Mouse (Mus musculus) midbrain, embryonic 12.5 days (tissue): Measurements from ENCODE around the gene Mrpl55. TPM values are rescaled to one million over a fixed set of nuclear protein-coding genes. Genes with fewer than 3 reads are reported as not detected.
"Not testable (repeated sequence)": the region's sequence is repeated elsewhere in the genome, so short reads cannot be mapped to it uniquely, and the experiment has no call there.

ENCODE experiments used
- ATAC-seq: fragments of 200-750 bp; cut with Nextera tagmentation; 2 replicates; pipeline ENCODE4 v1.8.0; 2017; ENCODE audit warnings: low read depth, moderate TSS enrichment, moderate library complexity; ENCODE audit not compliant: low FRiP score
- H3K27ac ChIP-seq: fragments of 300-500 bp; sonication (generic); replicated peaks from 2 replicates; pipeline ENCODE4 v1.5.1; 2016; ENCODE audit warnings: mild to moderate bottlenecking
- H3K27me3 ChIP-seq: fragments of 300-500 bp; sonication (generic); 2 replicates; pipeline ENCODE4 v1.6.1; 2016; ENCODE audit warnings: mild to moderate bottlenecking
- H3K36me3 ChIP-seq: fragments of 300-500 bp; sonication (generic); 2 replicates; pipeline ENCODE4 v1.6.1; 2016
- H3K4me1 ChIP-seq: fragments of 300-500 bp; sonication (generic); 2 replicates; pipeline ENCODE4 v1.6.1; 2016
- H3K4me2 ChIP-seq: fragments of 300-500 bp; sonication (generic); replicated peaks from 2 replicates; pipeline ENCODE4 v1.6.1; 2016; ENCODE audit warnings: mild to moderate bottlenecking, moderate library complexity
- H3K4me3 ChIP-seq: fragments of 300-500 bp; sonication (generic); 2 replicates; pipeline ENCODE4 v1.5.1; 2016; ENCODE audit warnings: mild to moderate bottlenecking
- H3K9ac ChIP-seq: fragments of 300-500 bp; sonication (generic); replicated peaks from 2 replicates; pipeline ENCODE4 v1.6.1; 2016; ENCODE audit warnings: mild to moderate bottlenecking, moderate library complexity
- H3K9me3 ChIP-seq: fragments of 300-500 bp; sonication (generic); 2 replicates; pipeline ENCODE4 v1.6.1; 2016; ENCODE audit warnings: mild to moderate bottlenecking
- WGBS: fragments of 180-500 bp; shearing (Covaris S2); methylation state at CpG from one replicate; pipeline ENCODE4 v1.1.7; 2016; 5-methylcytosine and 5-hydroxymethylcytosine counted together
- polyA plus RNA-seq: library from polyadenylated mRNA; unstranded; fragments of >200 nt; fragmentation: Nextera tagmentation; extraction: Ambion mirVana; gene quantifications from 2 replicates; pipeline ENCODE4 v1.2.1, GENCODE M21; 2016

Gene Mrpl55
- polyA plus RNA-seq, 1 experiment from 2014 or later, result 84.3 TPM

GRCm38 (mm10) chr11:59201216-59202002 lies 877 bp upstream of the Mrpl55 start:
- ATAC-seq, result 0 out of 2 replicates have a peak, but pooled peaks have one; percentile 3
- H3K4me2 ChIP-seq, result peak overlapping the region; percentile 76
- peak overlapping the region; percentile 78 for H3K4me3 ChIP-seq
- no peak overlapping the region for H3K27ac ChIP-seq
- WGBS, result 34% methylated on average over 16 of the region's 16 CpGs
- H3K27me3 ChIP-seq, result no peaks in the 10 kb centered on the region
- H3K9me3 ChIP-seq, result no peaks in the 10 kb centered on the region
- H3K36me3 ChIP-seq, result peaks cover 21% of the 10 kb centered on the region
- peak overlapping the region; percentile 78 for H3K9ac ChIP-seq
- peaks cover 14% of the 10 kb centered on the region for H3K4me1 ChIP-seq

GRCm38 (mm10) chr11:59208153-59208831 lies 6.0 kb downstream of the Mrpl55 start, which contains the start of gene 2310033P09Rik:
Gene 2310033P09Rik, plus strand, starts transcription at chr11:59208321.
- no peaks in the 10 kb centered on the region for H3K27me3 ChIP-seq
- no peaks in the 10 kb centered on the region for H3K9me3 ChIP-seq
- H3K27ac ChIP-seq, result peak within 1 kb of the TSS; percentile 88
- peak within 1 kb of the TSS; percentile 86 for H3K9ac ChIP-seq
- WGBS, result under 1% methylated on average over 66 of the region's 67 CpGs
- H3K4me1 ChIP-seq, result peaks cover 28% of the 10 kb centered on the region
- H3K4me2 ChIP-seq, result peak within 1 kb of the TSS; percentile 93
- ATAC-seq, result peak; percentile 87
- peak within 1 kb of the TSS; percentile 96 for H3K4me3 ChIP-seq
- peaks cover 68% of the 10 kb centered on the region for H3K36me3 ChIP-seq

GRCm38 (mm10) chr11:59209003-59209441 lies 6.7 kb downstream of the Mrpl55 start:
- Histone ChIP-seq H3K4me2 (peak overlapping the region; percentile 93), H3K4me1 (peaks cover 28% of the 10 kb centered on the region), H3K9me3 (no peaks in the 10 kb centered on the region), H3K4me3 (peak overlapping the region; percentile 96), H3K27ac (peak overlapping the region; percentile 88), H3K36me3 (peaks cover 70% of the 10 kb centered on the region), H3K27me3 (no peaks in the 10 kb centered on the region), H3K9ac (peak overlapping the region; percentile 86)
- ATAC-seq, result peak; percentile 48
- 13% methylated on average over 18 of the region's 18 CpGs for WGBS

GRCm38 (mm10) chr11:59209580-59209979 lies 7.3 kb downstream of the Mrpl55 start:
- H3K9ac ChIP-seq, result no peak overlapping the region
- H3K4me2 ChIP-seq, result peak overlapping the region; percentile 93; the same call in 1 of the 2 replicates
- H3K9me3 ChIP-seq, result no peaks in the 10 kb centered on the region
- H3K4me3 ChIP-seq, result no peak overlapping the region
- WGBS, result 74% methylated on average over 5 of the region's 5 CpGs
- no peak overlapping the region for H3K27ac ChIP-seq
- H3K4me1 ChIP-seq, result peaks cover 28% of the 10 kb centered on the region
- H3K27me3 ChIP-seq, result no peaks in the 10 kb centered on the region
- peaks cover 65% of the 10 kb centered on the region for H3K36me3 ChIP-seq
- no peak for ATAC-seq

- Histone ChIP-seq H3K4me2 (no peak overlapping the region), H3K27me3 (no peaks in the 10 kb centered on the region), H3K36me3 (peaks cover 63% of the 10 kb centered on the region), H3K4me1 (peaks cover 28% of the 10 kb centered on the region), H3K9me3 (no peaks in the 10 kb centered on the region), H3K27ac (no peak overlapping the region), H3K9ac (no peak overlapping the region), H3K4me3 (no peak overlapping the region)
- 87% methylated on average over 4 of the region's 4 CpGs for WGBS
- no peak for ATAC-seq
Observed at GRCm38 (mm10) chr11:59210020-59210419, 7.7 kb downstream of the Mrpl55 start.

- H3K27ac ChIP-seq, H3K9me3 ChIP-seq, H3K4me2 ChIP-seq, H3K4me3 ChIP-seq, H3K9ac ChIP-seq, ATAC-seq, H3K27me3 ChIP-seq: not testable (repeated sequence)
- Histone ChIP-seq H3K4me1 (peaks cover 28% of the 10 kb centered on the region), H3K36me3 (peaks cover 48% of the 10 kb centered on the region)
- 95% methylated on average over 9 of the region's 9 CpGs for WGBS
Observed at GRCm38 (mm10) chr11:59211561-59211960, 9.3 kb downstream of the Mrpl55 start.

- H3K27me3 ChIP-seq, H3K9me3 ChIP-seq, H3K4me3 ChIP-seq, H3K9ac ChIP-seq, H3K27ac ChIP-seq, H3K4me2 ChIP-seq, ATAC-seq: not testable (repeated sequence)
- 88% methylated on average over 12 of the region's 12 CpGs for whole genome bisulfite sequencing
- peaks cover 41% of the 10 kb centered on the region for H3K36me3 ChIP-seq
- peaks cover 28% of the 10 kb centered on the region for H3K4me1 ChIP-seq
Observed at GRCm38 (mm10) chr11:59212320-59212719, 10.0 kb downstream of the Mrpl55 start.

GRCm38 (mm10) chr11:59212892-59213494 lies 10.7 kb downstream of the Mrpl55 start:
- 94% methylated on average over 12 of the region's 12 CpGs for WGBS
- no peak overlapping the region for H3K4me3 ChIP-seq
- no peak overlapping the region for H3K27ac ChIP-seq
- peaks cover 23% of the 10 kb centered on the region for H3K4me1 ChIP-seq
- H3K9ac ChIP-seq, result no peak overlapping the region
- no peaks in the 10 kb centered on the region for H3K27me3 ChIP-seq
- peaks cover 44% of the 10 kb centered on the region for H3K36me3 ChIP-seq
- no peaks in the 10 kb centered on the region for H3K9me3 ChIP-seq
- no peak for ATAC-seq
- H3K4me2 ChIP-seq, result no peak overlapping the region

- no peak overlapping the region for H3K27ac ChIP-seq
- H3K4me1 ChIP-seq, result no peaks in the 10 kb centered on the region
- no peaks in the 10 kb centered on the region for H3K27me3 ChIP-seq
- H3K4me2 ChIP-seq, result no peak overlapping the region
- no peak overlapping the region for H3K9ac ChIP-seq
- H3K36me3 ChIP-seq, result peaks cover 33% of the 10 kb centered on the region
- no peak for ATAC-seq
- no peak overlapping the region for H3K4me3 ChIP-seq
- 95% methylated on average over 3 of the region's 3 CpGs for WGBS
- no peaks in the 10 kb centered on the region for H3K9me3 ChIP-seq
Observed at GRCm38 (mm10) chr11:59216955-59217354, 14.7 kb downstream of the Mrpl55 start.

GRCm38 (mm10) chr11:59218389-59218998 lies 16.2 kb downstream of the Mrpl55 start:
- Histone ChIP-seq H3K36me3 (peaks cover 23% of the 10 kb centered on the region), H3K27me3 (no peaks in the 10 kb centered on the region), H3K9me3 (no peaks in the 10 kb centered on the region), H3K27ac (no peak overlapping the region), H3K4me2 (no peak overlapping the region), H3K4me1 (0 out of 2 replicates have a peak, but pooled peaks cover 4% of the 10 kb centered on the region), H3K4me3 (no peak overlapping the region), H3K9ac (no peak overlapping the region)
- no peak for ATAC-seq
- 92% methylated on average over 4 of the region's 4 CpGs for WGBS

- no peaks in the 10 kb centered on the region for H3K27me3 ChIP-seq
- H3K4me2 ChIP-seq, result no peak overlapping the region
- ATAC-seq, result no peak
- H3K9me3 ChIP-seq, result no peaks in the 10 kb centered on the region
- H3K27ac ChIP-seq, result no peak overlapping the region
- 0 out of 2 replicates have a peak, but pooled peaks cover 7% of the 10 kb centered on the region for H3K4me1 ChIP-seq
- H3K36me3 ChIP-seq, result peaks cover 24% of the 10 kb centered on the region
- H3K4me3 ChIP-seq, result no peak overlapping the region
- no peak overlapping the region for H3K9ac ChIP-seq
Observed at GRCm38 (mm10) chr11:59219064-59219463, 16.8 kb downstream of the Mrpl55 start.
